Mouse (Mus musculus) brain, embryonic 14.5 days (tissue): ENCODE data around the gene Slc17a9. TPM values are rescaled to one million over a fixed set of nuclear protein-coding genes. Genes with fewer than 3 reads are reported as not detected.
A peak's percentile ranks its signal among the peaks of the same experiment; 100 is the strongest.
"Not testable (repeated sequence)": the region's sequence is repeated elsewhere in the genome, so short reads cannot be mapped to it uniquely, and the experiment has no call there.

Experiments used
- DNase-seq: peaks from one replicate; pipeline ENCODE4 v3.0.0-alpha.2; 2011; ENCODE audit warnings: low read depth
- CTCF ChIP-seq: fragments of 200-500 bp; IDR thresholded peaks from 2 replicates; pipeline ENCODE4 v1.5.1; 2012; ENCODE audit warnings: inconsistent platforms, mild to moderate bottlenecking, moderate library complexity, borderline replicate concordance; ENCODE audit not compliant: insufficient read depth, insufficient read length; ENCODE audit errors: extremely low read depth
- POLR2A ChIP-seq: fragments of 200-500 bp; IDR thresholded peaks from 2 replicates; pipeline ENCODE4 v1.6.1; 2012; ENCODE audit warnings: mild to moderate bottlenecking, inconsistent platforms, borderline replicate concordance; ENCODE audit not compliant: poor library complexity, insufficient read depth, insufficient read length, severe bottlenecking; ENCODE audit errors: extremely low read depth
- polyA plus RNA-seq: library from polyadenylated mRNA; depleted of rRNA; stranded (reverse); fragments of >200 nt; gene quantifications from 2 replicates; pipeline ENCODE4 v1.2.3, GENCODE M21; 2012

Slc17a9 gene
- polyA plus RNA-seq, 1 experiment, result 0.83 TPM

- DNase-seq, result no peak
- no peak for TF ChIP-seq POLR2A
- no peak for TF ChIP-seq CTCF
Measured at GRCm38 (mm10) chr2:180702701-180703149, 22.3 kb upstream of the Slc17a9 start.

- TF ChIP-seq POLR2A (no peak), CTCF (no peak)
- DNase-seq, result no peak
Measured at GRCm38 (mm10) chr2:180703175-180703574, 21.9 kb upstream of the Slc17a9 start.

GRCm38 (mm10) chr2:180703645-180704359 lies 21.3 kb upstream of the Slc17a9 start:
- TF ChIP-seq CTCF (no peak), POLR2A (no peak)
- DNase-seq, result no peak

- TF ChIP-seq POLR2A, result no peak
- no peak for DNase-seq
Measured at GRCm38 (mm10) chr2:180704591-180704990, 20.5 kb upstream of the Slc17a9 start.

GRCm38 (mm10) chr2:180705066-180705465 lies 20.0 kb upstream of the Slc17a9 start:
- TF ChIP-seq CTCF (no peak), POLR2A (no peak)
- DNase-seq, result no peak

GRCm38 (mm10) chr2:180705975-180706374 lies 19.1 kb upstream of the Slc17a9 start:
- no peak for TF ChIP-seq CTCF
- TF ChIP-seq POLR2A, result no peak
- no peak for DNase-seq

GRCm38 (mm10) chr2:180709023-180709922 lies 15.8 kb upstream of the Slc17a9 start:
- TF ChIP-seq POLR2A (no peak), CTCF (no peak)
- DNase-seq, result no peak

- TF ChIP-seq POLR2A (peak; percentile 25; the same call in 1 of the 2 replicates), CTCF (no peak)
- peak; percentile 99 for DNase-seq
Measured at GRCm38 (mm10) chr2:180709923-180710272, 15.2 kb upstream of the Slc17a9 start, which contains the start of the genes Dido1 and Gid8. Dido1 (minus strand) TSS chr2:180709999. Gid8 (plus strand) TSS chr2:180710117.

- no peak for DNase-seq
- TF ChIP-seq POLR2A (0 out of 2 replicates have a peak, but pooled peaks have one; percentile 10), CTCF (no peak)
Measured at GRCm38 (mm10) chr2:180710276-180711155, 14.5 kb upstream of the Slc17a9 start.

- DNase-seq, result no peak
- TF ChIP-seq POLR2A (no peak), CTCF (no peak)
Measured at GRCm38 (mm10) chr2:180711527-180711926, 13.5 kb upstream of the Slc17a9 start.

- no peak for DNase-seq
- TF ChIP-seq CTCF, result no peak
- TF ChIP-seq POLR2A, result no peak
Measured at GRCm38 (mm10) chr2:180712037-180712689, 12.9 kb upstream of the Slc17a9 start.

GRCm38 (mm10) chr2:180722748-180723147 lies 2.3 kb upstream of the Slc17a9 start:
- not testable (repeated sequence) for DNase-seq
